Mouse (Mus musculus): ENCODE results near the gene Hydin. TPM values are rescaled to one million over a fixed set of nuclear protein-coding genes. Genes with fewer than 3 reads are reported as not detected.

Hydin gene
- polyA plus RNA-seq, 1 experiment = not detected

DNA sequence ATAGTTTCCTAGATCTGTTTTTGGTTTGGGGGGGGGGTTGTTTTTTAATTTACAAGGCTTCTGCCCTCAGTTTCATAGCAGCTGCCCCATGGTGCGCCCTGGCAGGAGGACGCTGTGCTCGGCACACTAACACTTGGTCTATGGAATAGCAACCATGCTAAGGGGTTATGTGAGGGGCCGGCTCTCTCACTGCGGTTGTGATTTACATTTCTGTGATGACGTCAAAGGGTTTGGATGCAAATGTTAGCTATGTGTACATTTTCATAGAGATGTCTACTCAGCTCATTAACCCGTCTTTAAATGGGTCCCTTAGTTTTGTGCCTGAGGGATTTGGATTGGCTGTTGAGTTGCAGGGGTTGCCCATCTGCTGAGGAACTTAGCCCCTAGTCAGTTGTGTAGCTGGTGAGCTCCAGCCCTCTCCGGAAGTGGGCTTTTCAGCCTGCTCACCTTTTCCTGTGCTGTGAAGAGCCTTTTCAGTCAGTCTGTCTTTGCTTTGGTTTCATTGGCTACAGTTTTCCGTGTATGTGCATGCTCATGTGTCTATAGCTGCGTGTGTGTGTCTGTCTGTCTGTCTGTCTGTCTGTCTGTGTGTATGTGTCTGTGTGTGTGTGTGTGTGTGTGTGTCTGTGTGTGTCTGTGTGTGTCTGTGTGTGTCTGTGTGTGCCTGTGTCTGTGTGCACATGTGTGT, 197.1 kb downstream of the Hydin start:
- no peaks in the 10 kb centered on the region for H3K36me3 ChIP-seq (replicated peaks; ENCODE audit: low read length)
- H3K4me3 ChIP-seq (replicated peaks) = no peak overlapping the region
- H3K27me3 ChIP-seq (replicated peaks) = no peaks in the 10 kb centered on the region
- no peaks in the 10 kb centered on the region for H3K9me3 ChIP-seq
- H3K4me1 ChIP-seq = no peaks in the 10 kb centered on the region
- TF ChIP-seq FLI1 (IDR thresholded peaks at IDR 0.05; ENCODE audit: low read length) (no peak), GATA1 (IDR thresholded peaks at IDR 0.05; ENCODE audit: borderline replicate concordance, low read length) (no peak)

DNA sequence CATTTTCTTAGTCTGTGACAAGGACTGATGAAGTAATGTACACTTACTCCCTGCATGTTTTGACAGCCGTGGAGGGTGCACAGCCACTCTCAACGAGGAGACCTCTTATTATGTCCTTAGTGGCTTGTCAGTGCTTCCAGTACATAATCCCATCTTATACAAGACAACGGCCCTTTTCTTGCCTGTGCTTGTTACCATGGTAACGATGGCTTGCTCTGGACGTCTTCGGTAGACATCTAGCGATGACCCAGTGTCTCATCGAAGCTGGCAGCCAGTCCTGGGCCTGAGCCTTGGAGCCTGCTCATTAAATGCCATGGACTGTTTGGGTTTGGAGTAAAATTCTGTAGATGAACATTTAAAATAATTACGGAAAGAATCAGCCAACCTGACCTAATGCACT, 198.8 kb downstream of the Hydin start:
- TF ChIP-seq GATA1 (IDR thresholded peaks at IDR 0.05; ENCODE audit: borderline replicate concordance, low read length) = no peak
- TF ChIP-seq FLI1 (IDR thresholded peaks at IDR 0.05; ENCODE audit: low read length) = no peak
- H3K4me3 ChIP-seq (replicated peaks) = no peak overlapping the region
- H3K36me3 ChIP-seq (replicated peaks; ENCODE audit: low read length) = no peaks in the 10 kb centered on the region
- H3K9me3 ChIP-seq = no peaks in the 10 kb centered on the region
- no peaks in the 10 kb centered on the region for H3K27me3 ChIP-seq (replicated peaks)
- H3K4me1 ChIP-seq = no peaks in the 10 kb centered on the region

DNA sequence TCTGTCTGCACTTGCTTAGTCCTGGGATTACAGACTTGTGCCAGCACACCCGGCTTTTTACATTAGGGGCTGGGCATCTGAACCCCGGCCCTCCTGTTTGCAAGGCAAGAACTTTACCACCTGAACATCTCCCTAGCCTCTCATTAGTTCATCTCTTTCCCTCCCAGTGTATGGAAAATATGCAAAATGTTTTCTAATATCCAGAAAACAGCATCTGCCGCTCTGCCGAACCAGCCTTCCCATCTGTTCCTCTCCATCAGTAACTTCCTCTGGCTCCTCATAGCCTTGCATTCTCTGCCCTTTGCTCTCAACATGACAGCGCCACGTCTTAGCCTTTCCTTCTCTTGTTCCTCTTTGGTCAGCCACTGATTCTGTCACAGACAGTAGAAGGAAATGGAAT, 210.5 kb downstream of the Hydin start:
- Histone ChIP-seq H3K27me3 (replicated peaks) (peaks cover 2% of the 10 kb centered on the region), H3K9me3 (no peaks in the 10 kb centered on the region), H3K4me3 (replicated peaks) (no peak overlapping the region), H3K36me3 (replicated peaks; ENCODE audit: low read length) (no peaks in the 10 kb centered on the region), H3K4me1 (no peaks in the 10 kb centered on the region)
- TF ChIP-seq GATA1 (IDR thresholded peaks at IDR 0.05; ENCODE audit: borderline replicate concordance, low read length) (no peak), FLI1 (IDR thresholded peaks at IDR 0.05; ENCODE audit: low read length) (no peak)

DNA sequence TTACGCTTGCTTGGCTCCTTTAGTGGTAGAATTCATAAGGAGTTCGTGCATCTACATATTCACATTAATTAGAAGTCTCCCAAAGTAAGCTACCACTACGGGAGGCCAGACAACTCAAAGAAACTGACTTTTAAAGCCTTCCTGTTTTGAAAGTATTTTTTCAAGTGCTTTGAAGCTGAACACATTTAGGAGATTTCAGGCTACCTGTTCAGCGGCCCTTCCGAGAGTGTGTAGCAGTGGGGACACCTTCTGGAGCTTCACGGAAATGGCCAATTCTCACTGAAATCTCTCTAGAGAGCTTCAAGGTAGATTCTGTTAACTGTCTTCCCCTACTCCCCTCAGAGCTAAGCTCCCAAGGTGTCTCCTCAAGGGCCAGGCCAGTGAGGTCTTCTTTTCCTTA, 211.8 kb downstream of the Hydin start:
- Histone ChIP-seq H3K4me1 (no peaks in the 10 kb centered on the region), H3K9me3 (no peaks in the 10 kb centered on the region), H3K36me3 (replicated peaks; ENCODE audit: low read length) (no peaks in the 10 kb centered on the region), H3K4me3 (replicated peaks) (no peak overlapping the region), H3K27me3 (replicated peaks) (peaks cover 2% of the 10 kb centered on the region)
- TF ChIP-seq GATA1 (IDR thresholded peaks at IDR 0.05; ENCODE audit: borderline replicate concordance, low read length) = no peak
- no peak for TF ChIP-seq FLI1 (IDR thresholded peaks at IDR 0.05; ENCODE audit: low read length)

DNA sequence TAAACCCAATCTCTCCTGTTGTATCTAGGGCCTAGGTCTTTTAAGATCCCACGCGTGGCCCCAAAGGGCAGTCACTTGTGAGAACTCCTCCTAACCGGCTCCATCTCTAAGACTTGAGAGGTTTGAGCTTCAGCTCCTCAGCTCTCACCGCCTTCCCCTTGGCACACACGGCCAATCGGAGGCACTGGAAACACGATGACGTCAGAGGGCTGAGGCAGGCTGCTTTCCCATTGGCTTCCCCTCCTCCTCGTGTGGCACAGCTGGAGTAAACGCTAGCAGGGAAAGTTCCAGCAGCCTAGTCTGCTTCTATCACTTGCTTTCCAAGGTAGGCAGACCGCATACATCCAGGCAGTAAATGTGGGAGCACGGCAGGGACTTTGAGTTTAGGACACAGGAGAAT, 212.6 kb downstream of the Hydin start:
- no peak for TF ChIP-seq FLI1 (IDR thresholded peaks at IDR 0.05; ENCODE audit: low read length)
- no peak for TF ChIP-seq GATA1 (IDR thresholded peaks at IDR 0.05; ENCODE audit: borderline replicate concordance, low read length)
- no peaks in the 10 kb centered on the region for H3K9me3 ChIP-seq
- H3K4me3 ChIP-seq (replicated peaks) = no peak overlapping the region
- no peaks in the 10 kb centered on the region for H3K4me1 ChIP-seq
- no peaks in the 10 kb centered on the region for H3K36me3 ChIP-seq (replicated peaks; ENCODE audit: low read length)
- H3K27me3 ChIP-seq (replicated peaks) = peaks cover 2% of the 10 kb centered on the region

DNA sequence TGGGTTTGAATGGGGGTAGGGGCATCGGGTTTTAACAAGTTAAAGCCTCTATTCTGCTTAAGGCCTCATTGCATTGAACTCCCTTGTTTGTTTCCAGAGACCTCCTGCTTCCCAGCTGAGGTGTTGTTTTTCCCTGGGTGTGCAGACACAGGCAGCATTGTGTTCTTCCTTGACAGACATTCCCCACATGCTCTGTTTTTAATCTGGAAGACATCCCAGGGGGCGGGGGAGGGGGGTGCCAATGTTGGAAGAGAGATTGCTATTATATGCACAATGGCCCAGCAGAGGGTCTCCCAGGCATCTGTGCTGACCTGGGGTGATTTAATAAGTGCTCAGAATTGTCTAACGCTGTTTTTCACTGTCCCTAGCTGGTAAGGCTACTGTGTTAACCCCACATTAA, 215.5 kb downstream of the Hydin start:
- Histone ChIP-seq H3K27me3 (replicated peaks) (peaks cover 2% of the 10 kb centered on the region), H3K9me3 (peaks cover 6% of the 10 kb centered on the region; the same call in 1 of the 2 replicates), H3K4me3 (replicated peaks) (no peak overlapping the region), H3K36me3 (replicated peaks; ENCODE audit: low read length) (no peaks in the 10 kb centered on the region), H3K4me1 (no peaks in the 10 kb centered on the region)
- TF ChIP-seq GATA1 (IDR thresholded peaks at IDR 0.05; ENCODE audit: borderline replicate concordance, low read length) = no peak
- no peak for TF ChIP-seq FLI1 (IDR thresholded peaks at IDR 0.05; ENCODE audit: low read length)

DNA sequence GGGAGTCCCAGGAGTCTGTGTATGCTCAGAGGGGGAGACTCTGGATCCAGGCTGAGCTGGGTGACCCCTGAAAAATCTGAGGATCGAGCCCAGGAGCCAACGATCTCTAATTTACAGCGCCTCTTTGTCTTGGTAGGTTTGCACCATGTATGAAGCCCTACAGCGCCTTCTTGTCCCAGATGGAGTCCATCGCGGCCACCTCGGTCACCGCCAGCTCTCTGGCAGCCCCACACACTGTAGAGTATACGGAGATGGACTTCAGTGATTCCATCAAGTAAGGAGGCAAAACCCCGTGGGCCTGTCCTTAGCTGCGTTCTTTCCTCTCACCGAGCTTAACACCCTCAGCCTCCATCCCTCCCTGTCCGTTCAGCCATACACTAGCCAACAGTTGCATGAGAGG, 218.5 kb downstream of the Hydin start:
- no peak for TF ChIP-seq GATA1 (IDR thresholded peaks at IDR 0.05; ENCODE audit: borderline replicate concordance, low read length)
- no peak for TF ChIP-seq FLI1 (IDR thresholded peaks at IDR 0.05; ENCODE audit: low read length)
- Histone ChIP-seq H3K4me3 (replicated peaks) (no peak overlapping the region), H3K36me3 (replicated peaks; ENCODE audit: low read length) (no peaks in the 10 kb centered on the region), H3K9me3 (peaks cover 15% of the 10 kb centered on the region), H3K27me3 (replicated peaks) (peaks cover 2% of the 10 kb centered on the region), H3K4me1 (no peaks in the 10 kb centered on the region)

DNA sequence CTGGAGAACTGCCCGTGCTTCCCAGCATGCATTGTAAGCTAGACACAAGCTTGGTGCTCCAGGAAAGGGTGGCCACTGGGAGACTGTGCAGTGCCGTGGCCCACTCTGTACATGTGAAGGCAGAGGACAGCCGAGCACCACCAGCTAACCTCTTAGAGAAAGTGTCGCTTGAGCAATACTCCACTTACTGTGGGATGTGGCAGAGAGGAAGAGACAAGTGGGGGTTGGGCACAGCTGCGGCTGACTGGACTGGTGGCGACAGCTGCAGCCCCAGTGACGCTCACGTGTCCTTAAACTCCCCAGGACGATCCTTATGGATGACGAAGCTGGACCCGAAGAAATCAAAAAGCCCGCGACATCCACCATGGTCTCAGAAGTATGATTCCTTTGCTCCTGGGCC, 219.2 kb downstream of the Hydin start:
- Histone ChIP-seq H3K4me1 (no peaks in the 10 kb centered on the region), H3K36me3 (replicated peaks; ENCODE audit: low read length) (no peaks in the 10 kb centered on the region), H3K9me3 (peaks cover 15% of the 10 kb centered on the region), H3K4me3 (replicated peaks) (no peak overlapping the region), H3K27me3 (replicated peaks) (peaks cover 2% of the 10 kb centered on the region)
- TF ChIP-seq FLI1 (IDR thresholded peaks at IDR 0.05; ENCODE audit: low read length) (no peak), GATA1 (IDR thresholded peaks at IDR 0.05; ENCODE audit: borderline replicate concordance, low read length) (no peak)

DNA sequence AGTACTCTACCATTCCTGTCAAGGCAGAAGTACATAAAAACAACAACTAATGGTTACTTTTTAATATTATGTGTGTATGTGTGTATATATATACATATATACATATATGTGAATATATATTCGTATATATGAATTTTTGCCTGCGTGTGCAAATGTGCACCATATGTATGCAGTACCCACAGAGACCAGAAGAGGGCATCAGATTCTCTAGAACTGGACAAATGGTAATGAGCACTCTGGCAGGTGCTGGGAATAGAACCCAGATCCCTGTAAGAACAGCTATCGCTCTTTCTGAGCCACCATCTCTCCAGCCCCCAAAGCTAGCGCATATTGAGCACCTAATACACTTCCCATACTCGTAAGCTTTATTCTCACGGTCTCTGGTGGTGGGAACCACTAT, 220.9 kb downstream of the Hydin start:
- H3K27me3 ChIP-seq (replicated peaks) = no peaks in the 10 kb centered on the region

DNA sequence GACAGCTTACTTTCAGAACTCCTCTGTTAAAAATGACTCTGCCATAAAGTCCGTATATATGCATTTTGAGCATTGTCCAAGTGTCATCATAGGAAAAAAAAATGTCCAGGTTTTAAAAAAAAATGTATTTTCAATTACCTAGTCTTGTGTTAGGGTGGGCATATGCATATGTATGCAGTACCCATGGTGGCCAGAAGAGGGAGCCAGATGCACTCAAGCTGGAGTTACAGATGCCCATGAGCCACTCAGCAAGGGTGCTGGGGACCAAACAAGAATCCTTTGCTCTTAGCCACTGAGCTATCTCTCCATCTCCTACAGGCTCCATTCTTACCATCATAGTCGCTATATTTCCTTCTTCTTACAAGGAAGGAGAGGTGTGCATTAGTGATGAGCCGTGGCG, 222.6 kb downstream of the Hydin start:
- no peak overlapping the region for H3K4me3 ChIP-seq (replicated peaks)
- no peaks in the 10 kb centered on the region for H3K27me3 ChIP-seq (replicated peaks)
- H3K4me1 ChIP-seq = no peaks in the 10 kb centered on the region
- TF ChIP-seq GATA1 (IDR thresholded peaks at IDR 0.05; ENCODE audit: borderline replicate concordance, low read length) = no peak
- TF ChIP-seq FLI1 (IDR thresholded peaks at IDR 0.05; ENCODE audit: low read length) = no peak
- no peaks in the 10 kb centered on the region for H3K36me3 ChIP-seq (replicated peaks; ENCODE audit: low read length)
- H3K9me3 ChIP-seq = peaks cover 15% of the 10 kb centered on the region

More for the DNA sequence above, 220.9 kb downstream of the Hydin start:
- no peaks in the 10 kb centered on the region for H3K36me3 ChIP-seq (replicated peaks; ENCODE audit: low read length)
- H3K9me3 ChIP-seq = peaks cover 15% of the 10 kb centered on the region
- H3K4me1 ChIP-seq = no peaks in the 10 kb centered on the region
- H3K4me3 ChIP-seq (replicated peaks) = no peak overlapping the region
- TF ChIP-seq GATA1 (IDR thresholded peaks at IDR 0.05; ENCODE audit: borderline replicate concordance, low read length) = no peak
- TF ChIP-seq FLI1 (IDR thresholded peaks at IDR 0.05; ENCODE audit: low read length) = no peak
